Mouse (Mus musculus) forebrain, embryonic 16.5 days (tissue): ENCODE results near the gene Gm4922. TPM values are rescaled to one million over a fixed set of nuclear protein-coding genes. Genes with fewer than 3 reads are reported as not detected.

ENCODE experiments used
- ATAC-seq: fragments of 200-750 bp; cut with Nextera tagmentation; 2 replicates; pipeline ENCODE4 v1.8.0; 2017; ENCODE audit warnings: mild to moderate bottlenecking, moderate library complexity
- H3K27ac ChIP-seq: fragments of 300-500 bp; sonication (generic); 2 replicates; pipeline ENCODE4 v1.5.1; 2014; ENCODE audit warnings: low read length, control low read depth
- H3K27me3 ChIP-seq: fragments of 300-500 bp; sonication (generic); replicated peaks from 2 replicates; pipeline ENCODE4 v1.6.1; 2014; ENCODE audit warnings: low read length; ENCODE audit not compliant: control insufficient read depth, insufficient read depth
- H3K36me3 ChIP-seq: fragments of 300-500 bp; sonication (generic); 2 replicates; pipeline ENCODE4 v1.6.1; 2014; ENCODE audit not compliant: control insufficient read depth, insufficient read depth
- H3K4me1 ChIP-seq: fragments of 300-500 bp; sonication (generic); replicated peaks from 2 replicates; pipeline ENCODE4 v1.6.1; 2014; ENCODE audit warnings: low read length; ENCODE audit not compliant: control insufficient read depth, insufficient read depth
- H3K4me2 ChIP-seq: fragments of 300-500 bp; sonication (generic); 2 replicates; pipeline ENCODE4 v1.6.1; 2014; ENCODE audit warnings: mild to moderate bottlenecking, low read length, control low read depth
- H3K4me3 ChIP-seq: fragments of 300-500 bp; sonication (generic); replicated peaks from 2 replicates; pipeline ENCODE4 v1.5.1; 2014; ENCODE audit warnings: mild to moderate bottlenecking, low read length, control low read depth
- H3K9ac ChIP-seq: fragments of 300-500 bp; sonication (generic); replicated peaks from 2 replicates; pipeline ENCODE4 v1.6.1; 2014; ENCODE audit warnings: low read depth, low read length, control low read depth
- H3K9me3 ChIP-seq: fragments of 300-500 bp; sonication (generic); 2 replicates; pipeline ENCODE4 v1.6.1; 2016; ENCODE audit warnings: low read length; ENCODE audit not compliant: control insufficient read depth
- WGBS: fragments of 180-500 bp; shearing (Covaris S2); extraction: QIAGEN DNeasy Blood & Tissue Kit; methylation state at CpG from one replicate; pipeline ENCODE4 v1.1.7; 2014; 5-methylcytosine and 5-hydroxymethylcytosine counted together
- polyA plus RNA-seq: library from polyadenylated mRNA; unstranded; fragments of >200 nt; fragmentation: Nextera tagmentation; extraction: Ambion mirVana; gene quantifications from 2 replicates; pipeline ENCODE4 v1.2.1, GENCODE M21; 2015

Gene Gm4922
- polyA plus RNA-seq, 1 experiment from 2014 or later = 0.23 TPM

- 81% methylated on average over 8 of the region's 8 CpGs for WGBS
Measured at GRCm38 (mm10) chr10:18741024-18741423, 45.6 kb downstream of the Gm4922 start.

More at GRCm38 (mm10) chr10:18741024-18741423, 45.6 kb downstream of the Gm4922 start:
- Histone ChIP-seq H3K9ac (no peak overlapping the region), H3K27ac (no peak overlapping the region), H3K4me2 (peak overlapping the region; percentile 85), H3K4me3 (peak overlapping the region; percentile 82; the same call in 1 of the 2 replicates), H3K4me1 (no peaks in the 10 kb centered on the region; the same call in 1 of the 2 replicates), H3K9me3 (no peaks in the 10 kb centered on the region), H3K27me3 (no peaks in the 10 kb centered on the region), H3K36me3 (no peaks in the 10 kb centered on the region)
- no peak for ATAC-seq

Other genes with a start within 250 kb of the Gm4922 start
- gene Hebp2, start 240.7 kb downstream of the Gm4922 start, polyA plus RNA-seq = 5.9 TPM in 2 replicates
- 6.6 and 7.8 TPM in 2 replicates for gene Arfgef3, start 42.8 kb downstream of the Gm4922 start, polyA plus RNA-seq
- 5.4 and 7.1 TPM in 2 replicates for gene Perp, start 58.2 kb upstream of the Gm4922 start, polyA plus RNA-seq
- 2.5 and 2.9 TPM in 2 replicates for gene Tnfaip3, start 228.9 kb upstream of the Gm4922 start, polyA plus RNA-seq